Mouse (Mus musculus) heart, postnatal 0 days (tissue): ENCODE results near the gene Dppa3. TPM values are rescaled to one million over a fixed set of nuclear protein-coding genes. Genes with fewer than 3 reads are reported as not detected.

Experiments used
- ATAC-seq: fragments of 200-750 bp; cut with Nextera tagmentation; 2 replicates; pipeline ENCODE4 v1.8.0; 2017; ENCODE audit warnings: low read depth, moderate number of reproducible peaks, moderate library complexity; ENCODE audit not compliant: insufficient read depth
- DNase-seq: peaks from one replicate; pipeline ENCODE4 v3.0.0-alpha.2; 2016; ENCODE audit warnings: low spot score
- H3K27ac ChIP-seq: fragments of 300-500 bp; sonication (generic); 2 replicates; pipeline ENCODE4 v1.5.1; 2014; ENCODE audit warnings: low read depth, mild to moderate bottlenecking
- H3K27me3 ChIP-seq: fragments of 300-500 bp; sonication (generic); 2 replicates; pipeline ENCODE4 v1.6.1; 2014; ENCODE audit warnings: low read length, mixed read lengths; ENCODE audit not compliant: control insufficient read depth, insufficient read depth
- H3K36me3 ChIP-seq: fragments of 300-500 bp; sonication (generic); replicated peaks from 2 replicates; pipeline ENCODE4 v1.6.1; 2014; ENCODE audit warnings: low read length, mixed read lengths; ENCODE audit not compliant: control insufficient read depth, insufficient read depth
- H3K4me1 ChIP-seq: fragments of 300-500 bp; sonication (generic); 2 replicates; pipeline ENCODE4 v1.6.1; 2014; ENCODE audit warnings: antibody characterized with exemption; ENCODE audit not compliant: control insufficient read depth, insufficient read depth
- H3K4me2 ChIP-seq: fragments of 300-500 bp; sonication (generic); 2 replicates; pipeline ENCODE4 v1.6.1; 2014; ENCODE audit warnings: low read depth, mild to moderate bottlenecking, low read length, moderate library complexity
- H3K4me3 ChIP-seq: fragments of 300-500 bp; sonication (generic); 2 replicates; pipeline ENCODE4 v1.5.1; 2014; ENCODE audit warnings: low read depth, low read length
- H3K9ac ChIP-seq: fragments of 300-500 bp; sonication (generic); replicated peaks from 2 replicates; pipeline ENCODE4 v1.6.1; 2014; ENCODE audit warnings: low read depth, low read length, mixed read lengths
- H3K9me3 ChIP-seq: fragments of 300-500 bp; sonication (generic); replicated peaks from 2 replicates; pipeline ENCODE4 v1.6.1; 2016; ENCODE audit warnings: low read length; ENCODE audit not compliant: control insufficient read depth
- CTCF ChIP-seq: IDR thresholded peaks from 2 replicates; pipeline ENCODE4 v1.5.1; 2016; ENCODE audit warnings: antibody characterized with exemption, control low read depth, low read depth
- EP300 ChIP-seq: IDR thresholded peaks from 2 replicates; pipeline ENCODE4 v1.6.1; 2016; ENCODE audit warnings: antibody characterized with exemption, low read depth
- WGBS: fragments of 180-500 bp; shearing (Covaris S2); extraction: QIAGEN DNeasy Blood & Tissue Kit; methylation state at CpG from one replicate; pipeline ENCODE4 v1.1.7; 2014; 5-methylcytosine and 5-hydroxymethylcytosine counted together
- polyA plus RNA-seq: library from polyadenylated mRNA; unstranded; fragments of >200 nt; fragmentation: Nextera tagmentation; extraction: Ambion mirVana; gene quantifications from 2 replicates; pipeline ENCODE4 v1.2.1, GENCODE M21; 2015
- total RNA-seq: library from RNA; depleted of rRNA; stranded (reverse); fragments of >200 nt; gene quantifications from 2 replicates; pipeline ENCODE4 v1.2.3, GENCODE M21; 2014; ENCODE audit warnings: low replicate concordance

Dppa3 gene
- total and polyA plus RNA-seq, 2 experiments from 2014 or later = 0.18 TPM; not detected in 1

DNA sequence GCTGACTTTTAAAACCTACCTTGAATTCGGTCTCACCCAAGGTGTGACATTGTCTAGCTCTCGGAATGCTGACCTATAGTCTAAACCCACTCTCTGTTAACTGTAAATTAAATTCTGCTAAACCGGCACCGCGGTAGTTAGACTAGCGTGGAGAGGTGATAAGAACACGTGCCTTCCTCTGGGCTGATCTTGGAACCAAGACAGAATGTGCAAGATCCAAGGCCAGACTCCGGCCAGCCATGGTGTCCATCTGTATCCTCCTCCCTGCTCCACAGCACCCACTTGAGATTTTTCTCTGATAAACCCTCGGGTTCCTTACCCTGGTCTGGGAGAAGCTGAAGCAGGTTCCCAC is 16.9 kb upstream of the Dppa3 start:
- WGBS = 33% methylated on average over 9 of the region's 9 CpGs
- H3K4me2 ChIP-seq = 0 out of 2 replicates have a peak overlapping the region, but pooled peaks have one; percentile 16

GRCm38 (mm10) chr6:122609771-122610170 is 16.4 kb upstream of the Dppa3 start, which contains the start of gene Gdf3:
TSS of gene Gdf3 (minus strand) at chr6:122610087.
- Histone ChIP-seq H3K4me1 (no peaks in the 10 kb centered on the region), H3K27ac (no peak within 1 kb of the TSS), H3K27me3 (peaks cover 3% of the 10 kb centered on the region; the same call in 1 of the 2 replicates), H3K9ac (no peak within 1 kb of the TSS), H3K36me3 (no peaks in the 10 kb centered on the region), H3K4me3 (no peak within 1 kb of the TSS), H3K4me2 (0 out of 2 replicates have a peak within 1 kb of the TSS, but pooled peaks have one; percentile 16), H3K9me3 (no peaks in the 10 kb centered on the region)
- ATAC-seq = no peak
- DNase-seq = no peak
- 27% methylated on average over 14 of the region's 14 CpGs for WGBS
- TF ChIP-seq EP300 = no peak
- TF ChIP-seq CTCF = no peak

More for the DNA sequence above, 16.9 kb upstream of the Dppa3 start:
- H3K4me1 ChIP-seq = no peaks in the 10 kb centered on the region
- H3K27me3 ChIP-seq = peaks cover 3% of the 10 kb centered on the region; the same call in 1 of the 2 replicates
- no peak overlapping the region for H3K9ac ChIP-seq
- no peak overlapping the region for H3K4me3 ChIP-seq
- DNase-seq = no peak
- H3K9me3 ChIP-seq = no peaks in the 10 kb centered on the region
- H3K27ac ChIP-seq = no peak overlapping the region
- H3K36me3 ChIP-seq = no peaks in the 10 kb centered on the region
- TF ChIP-seq EP300 = no peak
- no peak for TF ChIP-seq CTCF
- no peak for ATAC-seq

GRCm38 (mm10) chr6:122612426-122612825 is 13.8 kb upstream of the Dppa3 start:
- Histone ChIP-seq H3K36me3 (no peaks in the 10 kb centered on the region), H3K4me3 (no peak overlapping the region), H3K4me2 (no peak overlapping the region), H3K27me3 (peaks cover 3% of the 10 kb centered on the region; the same call in 1 of the 2 replicates), H3K27ac (no peak overlapping the region), H3K4me1 (no peaks in the 10 kb centered on the region), H3K9me3 (no peaks in the 10 kb centered on the region), H3K9ac (no peak overlapping the region)
- TF ChIP-seq CTCF = no peak
- no peak for TF ChIP-seq EP300
- 74% methylated on average over 4 of the region's 4 CpGs for WGBS
- DNase-seq = no peak
- ATAC-seq = no peak

DNA sequence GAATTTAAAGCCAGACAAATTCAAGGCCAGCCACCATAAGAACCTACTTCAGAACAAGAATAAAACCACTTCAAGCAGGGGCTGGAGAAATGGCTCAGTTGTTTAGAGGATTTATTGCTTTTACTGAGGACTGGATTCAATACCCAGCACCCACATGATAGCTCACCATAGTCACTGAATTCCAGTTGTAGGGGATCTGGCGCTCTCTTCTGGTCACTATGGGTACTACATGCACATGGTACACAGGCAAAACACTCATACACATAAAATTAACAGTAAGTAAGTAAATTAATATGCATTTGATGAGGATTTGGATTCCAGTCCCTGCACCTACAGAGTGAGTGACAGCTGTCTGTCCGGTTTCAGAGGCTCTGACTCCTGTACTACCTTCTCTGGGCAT is 12.2 kb upstream of the Dppa3 start:
- Histone ChIP-seq H3K4me1 (no peaks in the 10 kb centered on the region), H3K9ac (no peak overlapping the region), H3K27ac (no peak overlapping the region), H3K9me3 (no peaks in the 10 kb centered on the region), H3K4me2 (no peak overlapping the region), H3K36me3 (no peaks in the 10 kb centered on the region), H3K27me3 (peaks cover 3% of the 10 kb centered on the region; the same call in 1 of the 2 replicates), H3K4me3 (no peak overlapping the region)
- no peak for TF ChIP-seq EP300
- no peak for TF ChIP-seq CTCF
- DNase-seq (no peak), ATAC-seq (no peak)
- WGBS = 48% methylated on average over 2 of the region's 2 CpGs

DNA sequence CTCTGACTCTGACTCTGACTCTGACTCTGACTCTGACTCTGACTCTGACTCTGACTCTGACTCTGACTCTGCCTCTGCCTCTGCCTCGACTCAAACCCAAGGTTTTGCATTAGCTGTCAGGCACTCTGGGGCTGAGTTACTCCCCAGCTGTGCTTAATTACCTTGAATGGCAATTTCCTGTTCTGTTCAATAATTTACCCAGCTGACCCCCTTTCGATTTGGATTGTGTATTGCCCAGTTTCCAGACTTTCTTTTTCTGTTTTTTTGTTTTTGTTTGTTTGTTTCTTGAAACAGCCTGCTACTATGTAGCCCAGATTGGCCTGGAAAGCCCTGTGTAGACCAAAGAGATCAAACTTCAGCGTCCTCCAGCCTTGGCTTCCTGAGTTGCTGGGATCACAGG is 10.2 kb upstream of the Dppa3 start:
- no peak for DNase-seq
- H3K36me3 ChIP-seq = no peaks in the 10 kb centered on the region
- H3K4me1 ChIP-seq = no peaks in the 10 kb centered on the region
- H3K9me3 ChIP-seq = no peaks in the 10 kb centered on the region
- H3K9ac ChIP-seq = no peak overlapping the region
- H3K27ac ChIP-seq = no peak overlapping the region
- no peak for TF ChIP-seq EP300
- TF ChIP-seq CTCF = no peak
- H3K4me2 ChIP-seq = no peak overlapping the region
- no peak for ATAC-seq
- H3K4me3 ChIP-seq = no peak overlapping the region
- whole genome bisulfite sequencing = 57% methylated on average over 3 of the region's 3 CpGs
- H3K27me3 ChIP-seq = no peaks in the 10 kb centered on the region

DNA sequence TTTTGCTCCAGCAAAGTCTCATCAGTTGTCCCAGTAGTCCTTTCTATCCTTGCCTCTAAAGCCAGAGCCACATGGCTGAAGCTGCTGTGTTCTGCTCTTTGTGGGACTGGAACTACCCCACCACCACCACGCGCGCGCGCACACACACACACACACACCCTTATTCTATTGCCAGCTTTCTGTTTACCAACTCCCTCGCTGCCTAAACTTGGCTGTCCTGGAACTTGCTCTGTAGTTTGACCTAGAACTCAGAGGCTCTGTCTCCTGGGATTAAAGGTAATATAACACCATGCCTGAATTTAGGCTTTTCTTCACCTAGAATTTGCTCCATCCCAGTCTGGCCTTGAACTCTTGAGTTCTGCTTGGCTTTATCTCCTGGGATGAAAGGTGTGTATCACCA is 5.1 kb upstream of the Dppa3 start:
- no peaks in the 10 kb centered on the region for H3K27me3 ChIP-seq
- DNase-seq = no peak
- no peak overlapping the region for H3K4me3 ChIP-seq
- H3K9ac ChIP-seq = no peak overlapping the region
- WGBS = 90% methylated on average over 6 of the region's 6 CpGs
- no peak for ATAC-seq
- no peak overlapping the region for H3K4me2 ChIP-seq
- TF ChIP-seq CTCF = no peak
- no peak for TF ChIP-seq EP300
- H3K27ac ChIP-seq = no peak overlapping the region
- no peaks in the 10 kb centered on the region for H3K9me3 ChIP-seq
- no peaks in the 10 kb centered on the region for H3K36me3 ChIP-seq
- no peaks in the 10 kb centered on the region for H3K4me1 ChIP-seq
